Mouse (Mus musculus): Measurements from ENCODE around the gene Ubr2. TPM values are rescaled to one million over a fixed set of nuclear protein-coding genes. Genes with fewer than 3 reads are reported as not detected.

Gene Ubr2
- polyA plus RNA-seq, 1 experiment from 2014 or later, result 22.5 TPM

DNA sequence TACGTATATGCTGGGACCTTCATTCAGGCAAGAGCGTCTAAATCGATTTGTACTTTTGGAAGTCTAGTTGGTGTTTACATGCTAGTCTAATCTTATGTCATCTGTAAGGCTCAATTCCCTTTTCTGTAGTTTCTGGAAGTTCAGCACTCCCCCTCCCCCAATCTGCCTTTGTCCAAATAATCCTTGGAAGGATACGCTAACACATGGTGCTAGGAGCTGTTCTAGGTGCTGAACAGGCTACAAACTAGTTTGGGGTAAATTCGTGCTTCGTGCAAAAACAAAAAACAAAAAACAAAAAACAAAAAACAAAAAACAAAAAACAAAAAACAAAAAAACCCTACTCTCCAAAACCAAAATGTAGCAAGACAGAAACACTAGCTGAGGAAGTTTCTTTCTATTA is 89.5 kb downstream of the Ubr2 start:
- ATAC-seq (ENCODE audit: low FRiP score), result no peak
- Histone ChIP-seq H3K4me1 (replicated peaks; ENCODE audit: control insufficient read depth, insufficient read depth, low read length) (no peaks in the 10 kb centered on the region; the same call in 1 of the 2 replicates), H3K27ac (no peak overlapping the region), H3K9ac (no peak overlapping the region), H3K9me3 (ENCODE audit: control insufficient read depth, low read length) (no peaks in the 10 kb centered on the region), H3K4me2 (replicated peaks) (no peak overlapping the region), H3K36me3 (replicated peaks; ENCODE audit: control insufficient read depth, insufficient read depth) (no peaks in the 10 kb centered on the region), H3K27me3 (ENCODE audit: control insufficient read depth, insufficient read depth, low read length) (no peaks in the 10 kb centered on the region), H3K4me3 (replicated peaks; ENCODE audit: low read length) (no peak overlapping the region)
- WGBS, result 70% methylated on average over 6 of the region's 6 CpGs
- no peak for DNase-seq (ENCODE audit: low spot score)

- Histone ChIP-seq H3K4me3 (replicated peaks; ENCODE audit: low read length) (no peak overlapping the region), H3K27ac (no peak overlapping the region), H3K27me3 (ENCODE audit: control insufficient read depth, insufficient read depth, low read length) (no peaks in the 10 kb centered on the region), H3K4me2 (replicated peaks) (no peak overlapping the region), H3K9ac (no peak overlapping the region), H3K9me3 (ENCODE audit: control insufficient read depth, low read length) (no peaks in the 10 kb centered on the region), H3K36me3 (replicated peaks; ENCODE audit: control insufficient read depth, insufficient read depth) (no peaks in the 10 kb centered on the region), H3K4me1 (replicated peaks; ENCODE audit: control insufficient read depth, insufficient read depth, low read length) (no peaks in the 10 kb centered on the region; the same call in 1 of the 2 replicates)
- DNase-seq (ENCODE audit: low spot score), result no peak
- ATAC-seq (ENCODE audit: low FRiP score), result no peak
- WGBS, result 51% methylated on average over 4 of the region's 4 CpGs
Measured at GRCm38 (mm10) chr17:46918951-46919350, 91.4 kb downstream of the Ubr2 start.

GRCm38 (mm10) chr17:46915129-46915528 is 95.2 kb downstream of the Ubr2 start:
- H3K9me3 ChIP-seq (ENCODE audit: control insufficient read depth, low read length), result no peaks in the 10 kb centered on the region
- H3K4me3 ChIP-seq (replicated peaks; ENCODE audit: low read length), result no peak overlapping the region
- no peak overlapping the region for H3K4me2 ChIP-seq (replicated peaks)
- DNase-seq (ENCODE audit: low spot score), result no peak
- H3K36me3 ChIP-seq (replicated peaks; ENCODE audit: control insufficient read depth, insufficient read depth), result no peaks in the 10 kb centered on the region
- no peaks in the 10 kb centered on the region for H3K27me3 ChIP-seq (ENCODE audit: control insufficient read depth, insufficient read depth, low read length)
- H3K9ac ChIP-seq, result no peak overlapping the region
- H3K4me1 ChIP-seq (replicated peaks; ENCODE audit: control insufficient read depth, insufficient read depth, low read length), result peaks cover 2% of the 10 kb centered on the region; the same call in 1 of the 2 replicates
- no peak overlapping the region for H3K27ac ChIP-seq
- 58% methylated on average over 3 of the region's 3 CpGs for WGBS
- ATAC-seq (ENCODE audit: low FRiP score), result no peak

DNA sequence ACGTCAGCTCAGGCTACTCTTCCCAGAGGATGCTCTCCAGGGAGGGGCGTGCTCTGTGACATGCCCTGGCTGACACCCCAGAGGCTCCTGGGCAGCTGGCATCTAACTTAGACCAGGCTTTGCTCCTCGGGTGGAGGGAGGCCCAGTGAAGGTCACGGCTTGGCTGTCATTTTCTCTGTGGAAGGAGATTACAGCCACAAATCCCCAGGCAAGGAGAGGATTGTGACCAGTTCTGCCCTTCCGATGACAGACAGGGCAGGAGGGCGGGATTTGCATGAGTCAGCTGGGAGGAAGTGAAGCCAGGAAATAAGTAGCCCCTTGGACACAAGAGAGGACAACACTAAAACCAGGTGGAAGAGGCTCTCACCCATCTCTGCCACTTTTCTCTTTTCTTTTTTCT is 98.0 kb downstream of the Ubr2 start:
- Histone ChIP-seq H3K4me3 (replicated peaks; ENCODE audit: low read length) (no peak overlapping the region), H3K9ac (no peak overlapping the region), H3K27ac (no peak overlapping the region), H3K4me1 (replicated peaks; ENCODE audit: control insufficient read depth, insufficient read depth, low read length) (0 out of 2 replicates have a peak, but pooled peaks cover 2% of the 10 kb centered on the region), H3K36me3 (replicated peaks; ENCODE audit: control insufficient read depth, insufficient read depth) (no peaks in the 10 kb centered on the region), H3K9me3 (ENCODE audit: control insufficient read depth, low read length) (no peaks in the 10 kb centered on the region), H3K4me2 (replicated peaks) (no peak overlapping the region), H3K27me3 (ENCODE audit: control insufficient read depth, insufficient read depth, low read length) (no peaks in the 10 kb centered on the region)
- DNase-seq (ENCODE audit: low spot score), result no peak
- WGBS, result 51% methylated on average over 6 of the region's 6 CpGs
- no peak for ATAC-seq (ENCODE audit: low FRiP score)

DNA sequence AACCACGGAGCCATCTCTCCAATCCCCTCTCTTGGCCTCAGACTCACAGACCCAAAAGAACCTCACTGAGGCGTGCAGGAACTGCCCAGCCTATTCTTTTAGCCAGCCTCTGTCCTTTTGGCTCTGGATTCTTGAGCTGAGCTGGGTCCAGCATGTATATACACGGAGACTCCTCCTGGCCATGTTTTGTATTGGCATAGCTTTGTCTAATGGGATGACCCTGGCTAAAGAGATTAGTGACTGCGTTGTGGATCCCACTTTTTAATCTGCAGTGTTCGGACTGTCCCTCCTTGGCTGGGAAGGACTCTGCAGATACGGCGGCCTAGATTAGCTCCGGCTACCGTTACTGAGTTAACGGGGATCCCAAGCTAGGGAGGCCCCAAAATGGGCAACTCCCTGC is 100.2 kb downstream of the Ubr2 start, which contains the start of gene Prph2:
Prph2 (plus strand) TSS at position 274 of the 400 bp plus-strand sequence.
- WGBS, result 86% methylated on average over 10 of the region's 10 CpGs
- Histone ChIP-seq H3K9me3 (ENCODE audit: control insufficient read depth, low read length) (no peaks in the 10 kb centered on the region), H3K4me3 (replicated peaks; ENCODE audit: low read length) (no peak within 1 kb of the TSS), H3K4me2 (replicated peaks) (no peak within 1 kb of the TSS), H3K4me1 (replicated peaks; ENCODE audit: control insufficient read depth, insufficient read depth, low read length) (0 out of 2 replicates have a peak, but pooled peaks cover 2% of the 10 kb centered on the region), H3K9ac (no peak within 1 kb of the TSS), H3K27me3 (ENCODE audit: control insufficient read depth, insufficient read depth, low read length) (no peaks in the 10 kb centered on the region), H3K27ac (no peak within 1 kb of the TSS), H3K36me3 (replicated peaks; ENCODE audit: control insufficient read depth, insufficient read depth) (no peaks in the 10 kb centered on the region)
- ATAC-seq (ENCODE audit: low FRiP score) (no peak), DNase-seq (ENCODE audit: low spot score) (no peak)

DNA sequence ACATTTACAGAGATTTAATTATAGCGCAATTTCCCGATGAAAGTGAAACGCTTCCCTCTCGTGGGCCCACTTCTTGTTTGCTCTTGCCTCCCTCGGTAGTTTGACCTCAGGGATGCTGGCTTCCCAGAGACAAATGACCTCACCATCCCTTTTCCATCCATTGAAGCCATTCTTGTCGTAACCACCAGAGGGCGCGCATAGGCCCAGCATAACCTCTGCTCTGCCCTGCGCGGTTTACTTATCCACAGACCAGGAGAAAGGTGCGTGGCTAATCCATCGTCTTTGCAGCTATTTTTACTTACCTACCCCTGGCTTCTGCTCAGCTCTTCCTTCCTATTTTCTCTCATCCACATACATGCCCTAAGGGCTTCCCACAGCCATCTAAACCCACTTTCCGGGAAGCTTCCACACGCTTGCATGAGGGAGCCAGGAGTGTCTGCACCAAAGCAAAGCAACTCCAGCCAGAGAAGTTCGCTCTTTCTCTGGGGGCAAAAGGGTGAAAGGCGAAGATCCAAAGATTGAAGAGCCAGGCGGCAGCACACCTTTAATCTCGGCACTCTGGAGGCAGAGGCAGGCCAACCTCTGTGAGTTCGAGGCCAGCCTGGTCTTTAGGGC is 106.4 kb downstream of the Ubr2 start:
- no peak overlapping the region for H3K9ac ChIP-seq
- WGBS, result 24% methylated on average over 19 of the region's 19 CpGs
- H3K4me1 ChIP-seq (replicated peaks; ENCODE audit: control insufficient read depth, insufficient read depth, low read length), result no peaks in the 10 kb centered on the region
- no peaks in the 10 kb centered on the region for H3K9me3 ChIP-seq (ENCODE audit: control insufficient read depth, low read length)
- no peaks in the 10 kb centered on the region for H3K27me3 ChIP-seq (ENCODE audit: control insufficient read depth, insufficient read depth, low read length)
- no peaks in the 10 kb centered on the region for H3K36me3 ChIP-seq (replicated peaks; ENCODE audit: control insufficient read depth, insufficient read depth)
- H3K4me3 ChIP-seq (replicated peaks; ENCODE audit: low read length), result no peak overlapping the region
- ATAC-seq (ENCODE audit: low FRiP score), result peak; percentile 51; the same call in 1 of the 2 replicates
- peak; percentile 81 for DNase-seq (ENCODE audit: low spot score)
- no peak overlapping the region for H3K4me2 ChIP-seq (replicated peaks)
- H3K27ac ChIP-seq, result no peak overlapping the region

GRCm38 (mm10) chr17:46900941-46901340 is 109.4 kb downstream of the Ubr2 start:
- Histone ChIP-seq H3K4me2 (replicated peaks) (no peak overlapping the region), H3K27ac (no peak overlapping the region), H3K4me3 (replicated peaks; ENCODE audit: low read length) (no peak overlapping the region), H3K9ac (no peak overlapping the region), H3K4me1 (replicated peaks; ENCODE audit: control insufficient read depth, insufficient read depth, low read length) (no peaks in the 10 kb centered on the region), H3K9me3 (ENCODE audit: control insufficient read depth, low read length) (no peaks in the 10 kb centered on the region), H3K36me3 (replicated peaks; ENCODE audit: control insufficient read depth, insufficient read depth) (no peaks in the 10 kb centered on the region), H3K27me3 (ENCODE audit: control insufficient read depth, insufficient read depth, low read length) (no peaks in the 10 kb centered on the region)
- ATAC-seq (ENCODE audit: low FRiP score) (no peak), DNase-seq (ENCODE audit: low spot score) (no peak)
- 56% methylated on average over 2 of the region's 2 CpGs for WGBS

DNA sequence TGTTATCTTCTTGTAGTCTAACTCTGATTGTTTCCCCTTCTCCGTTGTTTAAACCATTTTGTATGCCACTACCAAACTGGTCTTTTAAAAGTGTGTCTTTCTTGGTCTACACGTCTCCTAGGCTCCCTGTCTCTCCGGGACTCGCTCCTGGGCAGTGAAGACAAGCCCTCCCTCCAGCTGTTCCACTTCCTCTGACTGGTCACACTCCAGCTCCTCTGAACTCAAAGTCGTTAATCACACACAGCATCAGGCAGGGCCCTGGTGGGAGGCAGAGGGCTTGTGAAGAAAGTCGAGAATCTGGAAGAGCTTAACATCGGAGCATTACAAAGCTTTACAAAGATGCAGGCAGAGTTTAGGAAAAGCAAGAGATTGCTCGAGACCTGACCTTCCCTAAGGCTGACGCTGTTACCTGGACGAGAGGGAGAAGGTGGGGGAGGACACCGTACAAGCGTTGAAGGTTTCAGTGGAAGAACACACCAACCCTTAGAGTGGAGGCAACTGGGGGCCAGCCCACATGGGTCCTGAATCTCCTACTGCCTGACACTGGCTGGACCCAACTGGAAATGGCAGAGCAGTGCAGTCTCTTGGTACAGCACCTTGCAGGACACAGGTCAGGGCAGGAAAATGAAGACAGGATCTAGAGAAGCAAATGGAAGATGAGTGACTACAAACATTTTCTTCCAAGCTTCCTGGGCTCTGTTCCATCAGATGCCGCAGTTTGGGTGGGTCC is 113.0 kb downstream of the Ubr2 start:
- DNase-seq (ENCODE audit: low spot score) (no peak), ATAC-seq (ENCODE audit: low FRiP score) (no peak)
- Histone ChIP-seq H3K9me3 (ENCODE audit: control insufficient read depth, low read length) (no peaks in the 10 kb centered on the region), H3K4me2 (replicated peaks) (no peak overlapping the region), H3K4me3 (replicated peaks; ENCODE audit: low read length) (no peak overlapping the region), H3K4me1 (replicated peaks; ENCODE audit: control insufficient read depth, insufficient read depth, low read length) (peaks cover 12% of the 10 kb centered on the region), H3K27ac (no peak overlapping the region), H3K27me3 (ENCODE audit: control insufficient read depth, insufficient read depth, low read length) (no peaks in the 10 kb centered on the region), H3K9ac (no peak overlapping the region), H3K36me3 (replicated peaks; ENCODE audit: control insufficient read depth, insufficient read depth) (no peaks in the 10 kb centered on the region; the same call in 1 of the 2 replicates)
- whole genome bisulfite sequencing, result 51% methylated on average over 13 of the region's 13 CpGs

GRCm38 (mm10) chr17:46895426-46895825 is 114.9 kb downstream of the Ubr2 start:
- no peaks in the 10 kb centered on the region for H3K9me3 ChIP-seq (ENCODE audit: control insufficient read depth, low read length)
- no peaks in the 10 kb centered on the region; the same call in 1 of the 2 replicates for H3K36me3 ChIP-seq (replicated peaks; ENCODE audit: control insufficient read depth, insufficient read depth)
- no peak overlapping the region for H3K27ac ChIP-seq
- H3K4me2 ChIP-seq (replicated peaks), result no peak overlapping the region
- peaks cover 22% of the 10 kb centered on the region for H3K4me1 ChIP-seq (replicated peaks; ENCODE audit: control insufficient read depth, insufficient read depth, low read length)
- H3K27me3 ChIP-seq (ENCODE audit: control insufficient read depth, insufficient read depth, low read length), result no peaks in the 10 kb centered on the region
- H3K4me3 ChIP-seq (replicated peaks; ENCODE audit: low read length), result no peak overlapping the region
- DNase-seq (ENCODE audit: low spot score) (no peak), ATAC-seq (ENCODE audit: low FRiP score) (no peak)
- no peak overlapping the region for H3K9ac ChIP-seq
- WGBS, result 93% methylated on average over 9 of the region's 9 CpGs

Data from hindbrain, embryonic 14.5 days (tissue).